Mouse (Mus musculus): ENCODE results near the gene Clec16a. TPM values are rescaled to one million over a fixed set of nuclear protein-coding genes. Genes with fewer than 3 reads are reported as not detected.

The Clec16a gene
- polyA plus RNA-seq, 1 experiment from 2014 or later: 70.0 TPM

GRCm38 (mm10) chr16:10668991-10669703 is 124.0 kb downstream of the Clec16a start:
- no peak overlapping the region for H3K4me3 ChIP-seq (ENCODE audit: low read depth, low read length)
- 83% methylated on average over 7 of the region's 7 CpGs for WGBS

DNA sequence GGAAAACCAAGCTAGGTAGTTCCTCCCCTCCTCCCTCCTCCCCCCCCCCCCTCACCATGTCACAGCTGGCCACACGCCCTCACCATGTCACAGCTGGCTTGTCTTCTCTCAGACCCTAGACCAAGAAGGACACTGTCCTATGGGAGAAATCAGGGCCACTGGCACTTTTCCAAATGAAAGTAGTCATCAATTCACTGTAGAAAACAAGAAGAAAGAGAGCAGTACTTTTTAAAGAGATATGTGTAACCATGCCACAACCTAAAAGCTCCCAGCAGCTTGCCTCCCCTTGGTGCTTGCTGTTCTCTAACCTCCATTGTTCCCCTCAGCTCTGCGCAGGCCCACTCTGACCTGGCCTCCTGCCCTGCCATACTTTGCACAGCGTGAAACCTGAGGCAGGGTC is 124.8 kb downstream of the Clec16a start:
- Histone ChIP-seq H3K4me3 (ENCODE audit: low read depth, low read length) (no peak overlapping the region), H3K9ac (ENCODE audit: low read depth, low read length) (no peak overlapping the region), H3K36me3 (ENCODE audit: control insufficient read depth, insufficient read depth, low read length) (no peaks in the 10 kb centered on the region), H3K27ac (ENCODE audit: low read length) (no peak overlapping the region), H3K9me3 (replicated peaks; ENCODE audit: control insufficient read depth, low read length, poor library complexity, severe bottlenecking) (no peaks in the 10 kb centered on the region), H3K4me1 (ENCODE audit: control insufficient read depth, insufficient read depth, low read length) (no peaks in the 10 kb centered on the region), H3K27me3 (ENCODE audit: control insufficient read depth, insufficient read depth, low read depth, low read length) (no peaks in the 10 kb centered on the region), H3K4me2 (ENCODE audit: low read length) (no peak overlapping the region)
- WGBS: 67% methylated on average over 3 of the region's 3 CpGs
- no peak for ATAC-seq

More at GRCm38 (mm10) chr16:10668991-10669703, 124.0 kb downstream of the Clec16a start:
- H3K27me3 ChIP-seq (ENCODE audit: control insufficient read depth, insufficient read depth, low read depth, low read length): no peaks in the 10 kb centered on the region
- ATAC-seq: no peak
- H3K4me2 ChIP-seq (ENCODE audit: low read length): no peak overlapping the region
- H3K4me1 ChIP-seq (ENCODE audit: control insufficient read depth, insufficient read depth, low read length): no peaks in the 10 kb centered on the region
- H3K27ac ChIP-seq (ENCODE audit: low read length): no peak overlapping the region
- H3K9ac ChIP-seq (ENCODE audit: low read depth, low read length): no peak overlapping the region
- no peaks in the 10 kb centered on the region for H3K9me3 ChIP-seq (replicated peaks; ENCODE audit: control insufficient read depth, low read length, poor library complexity, severe bottlenecking)
- no peaks in the 10 kb centered on the region for H3K36me3 ChIP-seq (ENCODE audit: control insufficient read depth, insufficient read depth, low read length)

DNA sequence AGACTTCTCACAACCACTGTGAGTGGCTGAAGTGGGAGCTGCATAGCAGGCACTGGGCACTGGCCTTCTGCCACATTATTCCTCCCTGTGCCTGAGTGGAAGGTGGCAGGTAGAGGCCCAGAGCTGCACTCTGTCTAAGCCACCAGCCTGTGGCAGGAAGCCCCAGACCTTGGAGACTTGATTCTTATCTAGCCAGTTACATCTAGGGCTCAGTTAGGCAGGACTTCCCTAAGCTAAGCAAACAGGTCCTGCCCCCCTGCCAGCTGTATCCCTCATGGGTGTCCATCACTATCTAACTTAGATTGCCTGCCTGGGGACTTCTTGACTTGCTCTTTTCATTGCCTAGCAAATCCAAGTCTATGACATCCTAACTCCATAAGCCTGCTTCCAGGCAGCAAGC is 127.4 kb downstream of the Clec16a start:
- no peaks in the 10 kb centered on the region for H3K9me3 ChIP-seq (replicated peaks; ENCODE audit: control insufficient read depth, low read length, poor library complexity, severe bottlenecking)
- H3K36me3 ChIP-seq (ENCODE audit: control insufficient read depth, insufficient read depth, low read length): no peaks in the 10 kb centered on the region
- H3K27me3 ChIP-seq (ENCODE audit: control insufficient read depth, insufficient read depth, low read depth, low read length): no peaks in the 10 kb centered on the region
- no peak overlapping the region for H3K27ac ChIP-seq (ENCODE audit: low read length)
- ATAC-seq: no peak
- no peak overlapping the region for H3K4me3 ChIP-seq (ENCODE audit: low read depth, low read length)
- H3K9ac ChIP-seq (ENCODE audit: low read depth, low read length): no peak overlapping the region
- H3K4me1 ChIP-seq (ENCODE audit: control insufficient read depth, insufficient read depth, low read length): no peaks in the 10 kb centered on the region
- H3K4me2 ChIP-seq (ENCODE audit: low read length): no peak overlapping the region

DNA sequence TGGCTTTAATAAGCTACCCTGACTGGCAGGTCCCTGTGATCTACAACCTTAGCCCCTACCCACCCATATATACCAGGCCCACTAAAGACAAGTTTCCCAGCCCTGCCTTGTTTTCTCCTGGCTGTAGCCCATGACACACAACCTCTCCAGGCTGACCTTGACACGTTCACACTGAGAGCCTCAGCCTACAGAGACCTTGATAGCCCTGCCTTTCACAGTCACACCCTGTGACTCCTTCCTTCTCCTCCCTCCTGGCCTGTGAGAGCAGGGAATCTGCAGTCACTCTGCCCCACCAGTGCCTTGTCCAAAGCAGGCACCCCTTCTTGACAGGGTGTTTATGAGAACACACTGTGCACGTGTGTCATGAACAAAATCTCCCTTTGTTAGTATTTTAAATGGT is 128.9 kb downstream of the Clec16a start:
- Histone ChIP-seq H3K4me3 (ENCODE audit: low read depth, low read length) (no peak overlapping the region), H3K9me3 (replicated peaks; ENCODE audit: control insufficient read depth, low read length, poor library complexity, severe bottlenecking) (no peaks in the 10 kb centered on the region), H3K4me2 (ENCODE audit: low read length) (no peak overlapping the region), H3K36me3 (ENCODE audit: control insufficient read depth, insufficient read depth, low read length) (no peaks in the 10 kb centered on the region), H3K4me1 (ENCODE audit: control insufficient read depth, insufficient read depth, low read length) (no peaks in the 10 kb centered on the region), H3K27ac (ENCODE audit: low read length) (no peak overlapping the region), H3K27me3 (ENCODE audit: control insufficient read depth, insufficient read depth, low read depth, low read length) (no peaks in the 10 kb centered on the region), H3K9ac (ENCODE audit: low read depth, low read length) (no peak overlapping the region)
- WGBS: 71% methylated on average over 2 of the region's 2 CpGs
- ATAC-seq: no peak

DNA sequence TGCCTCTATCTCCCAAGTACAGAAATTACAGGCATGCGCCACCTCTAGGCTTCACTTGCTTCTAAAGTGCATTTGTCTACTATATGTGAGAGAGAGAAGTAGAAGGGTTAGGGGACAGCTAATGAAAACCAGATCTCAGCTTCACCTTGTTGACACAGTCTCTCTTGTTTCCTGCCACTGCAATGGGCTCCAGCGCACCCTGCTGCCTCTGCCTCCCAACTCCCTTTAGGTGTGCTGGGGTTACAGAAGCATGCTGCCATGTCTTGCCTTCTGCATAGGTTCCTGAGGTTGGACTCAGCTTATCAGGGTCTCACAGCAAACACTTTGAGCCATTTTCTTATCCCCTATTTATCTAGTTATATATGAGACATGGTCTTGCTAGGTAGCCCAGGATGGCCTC is 129.8 kb downstream of the Clec16a start:
- WGBS: 98% methylated on average over 2 of the region's 2 CpGs
- Histone ChIP-seq H3K27ac (ENCODE audit: low read length) (no peak overlapping the region), H3K4me1 (ENCODE audit: control insufficient read depth, insufficient read depth, low read length) (no peaks in the 10 kb centered on the region), H3K4me3 (ENCODE audit: low read depth, low read length) (no peak overlapping the region), H3K27me3 (ENCODE audit: control insufficient read depth, insufficient read depth, low read depth, low read length) (no peaks in the 10 kb centered on the region), H3K9me3 (replicated peaks; ENCODE audit: control insufficient read depth, low read length, poor library complexity, severe bottlenecking) (no peaks in the 10 kb centered on the region), H3K4me2 (ENCODE audit: low read length) (no peak overlapping the region), H3K9ac (ENCODE audit: low read depth, low read length) (no peak overlapping the region), H3K36me3 (ENCODE audit: control insufficient read depth, insufficient read depth, low read length) (no peaks in the 10 kb centered on the region)
- no peak for ATAC-seq

DNA sequence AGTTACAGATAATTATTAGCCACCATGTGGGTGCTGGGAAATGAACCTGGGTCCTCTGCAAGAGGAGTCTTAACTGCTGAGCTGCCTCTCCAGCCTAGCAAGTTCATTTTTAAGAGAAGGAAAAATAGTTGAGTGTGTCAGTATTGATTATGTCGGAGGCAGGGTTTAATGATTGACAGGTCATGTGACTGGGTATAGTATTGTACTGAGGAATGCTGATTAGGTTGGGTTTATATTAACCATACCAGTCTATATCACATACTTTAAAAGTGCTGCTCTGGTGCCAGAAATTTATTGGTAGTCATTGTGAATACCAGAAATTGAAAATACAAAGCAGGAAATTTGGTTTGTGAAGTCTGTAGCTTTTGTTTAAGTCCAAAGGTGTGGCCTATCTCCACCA is 130.5 kb downstream of the Clec16a start:
- H3K36me3 ChIP-seq (ENCODE audit: control insufficient read depth, insufficient read depth, low read length): no peaks in the 10 kb centered on the region
- 76% methylated on average over 1 of the region's 1 CpGs for WGBS
- no peaks in the 10 kb centered on the region for H3K9me3 ChIP-seq (replicated peaks; ENCODE audit: control insufficient read depth, low read length, poor library complexity, severe bottlenecking)
- H3K4me3 ChIP-seq (ENCODE audit: low read depth, low read length): no peak overlapping the region
- H3K27me3 ChIP-seq (ENCODE audit: control insufficient read depth, insufficient read depth, low read depth, low read length): no peaks in the 10 kb centered on the region
- ATAC-seq: no peak
- H3K9ac ChIP-seq (ENCODE audit: low read depth, low read length): no peak overlapping the region
- no peaks in the 10 kb centered on the region for H3K4me1 ChIP-seq (ENCODE audit: control insufficient read depth, insufficient read depth, low read length)
- H3K27ac ChIP-seq (ENCODE audit: low read length): no peak overlapping the region
- no peak overlapping the region for H3K4me2 ChIP-seq (ENCODE audit: low read length)

- WGBS: 61% methylated on average over 3 of the region's 3 CpGs
- ATAC-seq: no peak
- Histone ChIP-seq H3K9me3 (replicated peaks; ENCODE audit: control insufficient read depth, low read length, poor library complexity, severe bottlenecking) (no peaks in the 10 kb centered on the region), H3K27ac (ENCODE audit: low read length) (no peak overlapping the region), H3K4me3 (ENCODE audit: low read depth, low read length) (no peak overlapping the region), H3K27me3 (ENCODE audit: control insufficient read depth, insufficient read depth, low read depth, low read length) (no peaks in the 10 kb centered on the region), H3K4me2 (ENCODE audit: low read length) (no peak overlapping the region), H3K36me3 (ENCODE audit: control insufficient read depth, insufficient read depth, low read length) (no peaks in the 10 kb centered on the region), H3K9ac (ENCODE audit: low read depth, low read length) (no peak overlapping the region), H3K4me1 (ENCODE audit: control insufficient read depth, insufficient read depth, low read length) (no peaks in the 10 kb centered on the region)
Measured at GRCm38 (mm10) chr16:10676461-10677066, 131.4 kb downstream of the Clec16a start.

DNA sequence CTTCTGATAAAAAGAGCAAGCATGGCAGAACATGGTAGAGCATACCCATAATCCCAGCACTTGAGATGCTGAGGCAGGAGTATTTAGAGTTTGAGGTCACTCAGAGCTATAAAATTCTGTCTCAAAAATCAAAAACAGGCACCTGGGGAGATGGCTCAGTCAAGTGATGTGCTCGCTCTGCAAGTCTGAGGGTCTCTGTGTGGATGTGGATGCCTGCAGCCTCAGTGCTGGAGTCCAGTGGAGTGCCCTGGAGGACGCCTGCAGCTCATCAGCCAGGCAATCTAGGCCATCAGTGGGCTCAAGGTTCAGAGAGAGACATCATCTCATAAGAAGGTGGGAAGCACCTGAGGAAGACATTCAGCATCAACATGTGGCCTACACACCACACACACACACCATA is 137.4 kb downstream of the Clec16a start:
- no peak for ATAC-seq
- 84% methylated on average over 2 of the region's 2 CpGs for WGBS
- no peak overlapping the region for H3K27ac ChIP-seq (ENCODE audit: low read length)
- H3K4me3 ChIP-seq (ENCODE audit: low read depth, low read length): no peak overlapping the region
- H3K9ac ChIP-seq (ENCODE audit: low read depth, low read length): no peak overlapping the region
- no peaks in the 10 kb centered on the region for H3K36me3 ChIP-seq (ENCODE audit: control insufficient read depth, insufficient read depth, low read length)
- no peaks in the 10 kb centered on the region for H3K4me1 ChIP-seq (ENCODE audit: control insufficient read depth, insufficient read depth, low read length)
- H3K27me3 ChIP-seq (ENCODE audit: control insufficient read depth, insufficient read depth, low read depth, low read length): no peaks in the 10 kb centered on the region
- no peaks in the 10 kb centered on the region for H3K9me3 ChIP-seq (replicated peaks; ENCODE audit: control insufficient read depth, low read length, poor library complexity, severe bottlenecking)
- H3K4me2 ChIP-seq (ENCODE audit: low read length): no peak overlapping the region

DNA sequence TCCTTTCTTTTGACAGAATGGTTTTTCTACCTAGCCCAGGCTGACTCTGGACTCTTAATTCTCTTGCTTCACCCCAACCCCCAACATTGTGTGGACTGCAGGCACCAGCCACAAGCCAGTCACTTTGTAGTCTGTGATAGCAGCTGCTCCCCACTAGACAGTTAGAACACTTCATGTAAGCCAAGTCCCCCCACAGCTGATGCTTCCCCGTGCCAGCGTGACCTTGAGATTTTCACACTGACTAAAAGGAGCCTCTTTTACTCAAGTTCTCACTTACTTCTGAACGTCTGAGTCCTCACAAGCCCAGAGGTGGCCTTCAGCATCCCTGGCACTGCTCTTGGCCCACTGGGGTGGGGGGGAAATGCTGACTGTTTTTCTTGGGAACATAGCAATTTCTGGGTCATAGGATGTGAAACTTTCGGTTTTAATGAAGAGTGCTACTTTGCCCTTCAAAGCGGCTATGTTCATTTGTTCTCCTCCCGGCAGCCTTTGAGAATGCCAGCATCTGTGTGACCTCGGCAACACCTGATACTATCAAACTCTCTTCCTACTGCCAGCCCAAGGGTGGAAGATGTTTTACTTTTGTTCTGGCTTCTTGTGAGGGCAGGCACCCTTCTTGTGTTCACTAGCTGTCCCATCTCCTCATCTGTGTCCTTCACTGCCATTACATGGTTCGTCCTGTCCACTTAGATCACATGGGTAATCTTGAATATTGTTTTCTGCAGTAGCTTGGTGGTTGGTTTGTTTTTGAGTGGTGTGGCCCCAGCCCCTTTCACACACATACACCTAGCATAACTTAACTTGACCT is 138.3 kb downstream of the Clec16a start:
- Histone ChIP-seq H3K4me3 (ENCODE audit: low read depth, low read length) (no peak overlapping the region), H3K4me2 (ENCODE audit: low read length) (no peak overlapping the region), H3K9ac (ENCODE audit: low read depth, low read length) (no peak overlapping the region), H3K4me1 (ENCODE audit: control insufficient read depth, insufficient read depth, low read length) (no peaks in the 10 kb centered on the region), H3K27me3 (ENCODE audit: control insufficient read depth, insufficient read depth, low read depth, low read length) (no peaks in the 10 kb centered on the region), H3K27ac (ENCODE audit: low read length) (no peak overlapping the region), H3K9me3 (replicated peaks; ENCODE audit: control insufficient read depth, low read length, poor library complexity, severe bottlenecking) (no peaks in the 10 kb centered on the region), H3K36me3 (ENCODE audit: control insufficient read depth, insufficient read depth, low read length) (no peaks in the 10 kb centered on the region)
- 78% methylated on average over 8 of the region's 8 CpGs for WGBS
- ATAC-seq: no peak
